Mouse (Mus musculus): ENCODE measurements around the gene Sf3b4. TPM values are rescaled to one million over a fixed set of nuclear protein-coding genes. Genes with fewer than 3 reads are reported as not detected.
"Not testable (repeated sequence)": the region's sequence is repeated elsewhere in the genome, so short reads cannot be mapped to it uniquely, and the experiment has no call there.

The Sf3b4 gene
- total RNA-seq, 1 experiment from 2014 or later, result 52.0 TPM

- DNase-seq, result not testable (repeated sequence)
Measured at GRCm38 (mm10) chr3:96220131-96220764, 48.1 kb downstream of the Sf3b4 start.

- peak; percentile 89 for DNase-seq
Measured at GRCm38 (mm10) chr3:96220765-96221639, 48.9 kb downstream of the Sf3b4 start, which contains the start of the genes Hist2h2ac and Hist2h2be. Hist2h2ac (minus strand) TSS chr3:96220880. Hist2h2be (plus strand) TSS chr3:96221119.

GRCm38 (mm10) chr3:96221640-96222038, 49.5 kb downstream of the Sf3b4 start:
- DNase-seq, result no peak

- DNase-seq, result no peak
Measured at GRCm38 (mm10) chr3:96222774-96223173, 50.6 kb downstream of the Sf3b4 start.

GRCm38 (mm10) chr3:96225421-96225820, 53.3 kb downstream of the Sf3b4 start:
- no peak for DNase-seq

Small RNAs within 50 kb of the gene (microRNA-seq; reads per million reads assigned to microRNA genes)
- 0 reads per million in 2 experiments for gene Gm44492

Other genes with a start within 250 kb of the Sf3b4 start
- 94.6 and 102 TPM in 2 replicates for gene Anp32e, start 243.1 kb upstream of the Sf3b4 start, total RNA-seq (2021)
- gene Plekho1, start 176.3 kb upstream of the Sf3b4 start, total RNA-seq (2021), result 29.4 and 47.2 TPM in 2 replicates
- gene Vps45, start 113.9 kb upstream of the Sf3b4 start, total RNA-seq (2021), result 27.0 and 31.1 TPM in 2 replicates
- 31.8 and 40.8 TPM in 2 replicates for gene Otud7b, start 67.8 kb upstream of the Sf3b4 start, total RNA-seq (2021)
- 9.3 and 15.6 TPM in 2 replicates for gene Mtmr11, start 10.3 kb upstream of the Sf3b4 start, total RNA-seq (2021)
- 9.0 and 10.4 TPM in 2 replicates for gene Sv2a, start 8.8 kb downstream of the Sf3b4 start, total RNA-seq (2021)
- gene Bola1, start 47.4 kb downstream of the Sf3b4 start, total RNA-seq (2021), result 33.1 and 33.2 TPM in 2 replicates
- 14.3 and 17.6 TPM in 2 replicates for gene Hist2h2ab, start 47.5 kb downstream of the Sf3b4 start, total RNA-seq (2021)
- gene Hist2h2ac, start 48.5 kb downstream of the Sf3b4 start, total RNA-seq (2021), result 128 and 146 TPM in 2 replicates
- 9.0 and 12.3 TPM in 2 replicates for gene Hist2h2be, start 48.8 kb downstream of the Sf3b4 start, total RNA-seq (2021)
- gene Hist2h3c2, start 66.8 kb downstream of the Sf3b4 start, total RNA-seq (2021), result 93.4 and 148 TPM in 2 replicates
- gene Hist2h2aa2, start 67.9 kb downstream of the Sf3b4 start, total RNA-seq (2021), result 733 and 750 TPM in 2 replicates
- gene Hist2h2aa1, start 73.2 kb downstream of the Sf3b4 start, total RNA-seq (2021), result 53.5 and 61.0 TPM in 2 replicates
- gene Hist2h3c1, start 74.4 kb downstream of the Sf3b4 start, total RNA-seq (2021), result 3.1 and 3.8 TPM in 2 replicates
- gene Hist2h4, start 91.0 kb downstream of the Sf3b4 start, total RNA-seq (2021), result 54.1 and 56.9 TPM in 2 replicates
- gene Hist2h3b, start 96.3 kb downstream of the Sf3b4 start, total RNA-seq (2021), result 357 and 406 TPM in 2 replicates
- 370 and 432 TPM in 2 replicates for gene Hist2h2bb, start 97.4 kb downstream of the Sf3b4 start, total RNA-seq (2021)
- gene Fcgr1, start 121.6 kb downstream of the Sf3b4 start, total RNA-seq (2021), result 0.56 and 1.3 TPM in 2 replicates

Data from adrenal gland, postnatal 14 days (tissue).